Mouse (Mus musculus) liver, postnatal 0 days (tissue): Measurements from ENCODE around the gene Sgk1.

Source experiments
- CTCF ChIP-seq: sonication (generic); IDR thresholded peaks from 2 replicates; pipeline ENCODE4 v1.5.1; 2016; ENCODE audit warnings: antibody characterized with exemption, low read depth
- EP300 ChIP-seq: IDR thresholded peaks from 2 replicates; pipeline ENCODE4 v1.6.1; 2016; ENCODE audit warnings: antibody characterized with exemption, low read depth, mild to moderate bottlenecking

DNA sequence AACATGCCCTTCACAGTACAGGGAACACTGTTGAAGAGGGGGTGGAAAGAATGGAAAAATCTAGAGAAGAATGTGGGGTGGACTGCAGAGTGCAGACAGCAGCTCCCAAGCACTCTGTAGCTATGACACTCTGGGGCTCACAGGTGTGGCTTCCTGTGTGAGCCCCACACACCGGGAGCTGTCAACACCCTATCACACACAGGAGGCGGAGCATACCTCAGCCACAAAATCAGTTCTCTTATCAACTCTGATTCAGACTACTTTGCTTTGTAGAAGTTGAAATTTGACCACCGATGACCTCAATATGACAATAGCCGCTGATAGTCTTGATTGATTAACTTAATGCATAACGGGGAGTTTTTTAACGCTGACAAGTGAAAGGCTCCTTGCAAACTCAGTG lies 93.4 kb downstream of the Sgk1 start:
- no peak for TF ChIP-seq EP300
- no peak for TF ChIP-seq CTCF
